Mouse (Mus musculus) lung, postnatal 14 days (tissue): ENCODE data around the gene Ldb1.

ENCODE experiments used
- DNase-seq: peaks from one replicate; pipeline ENCODE4 v3.0.0; 2021

The Ldb1 gene

DNA sequence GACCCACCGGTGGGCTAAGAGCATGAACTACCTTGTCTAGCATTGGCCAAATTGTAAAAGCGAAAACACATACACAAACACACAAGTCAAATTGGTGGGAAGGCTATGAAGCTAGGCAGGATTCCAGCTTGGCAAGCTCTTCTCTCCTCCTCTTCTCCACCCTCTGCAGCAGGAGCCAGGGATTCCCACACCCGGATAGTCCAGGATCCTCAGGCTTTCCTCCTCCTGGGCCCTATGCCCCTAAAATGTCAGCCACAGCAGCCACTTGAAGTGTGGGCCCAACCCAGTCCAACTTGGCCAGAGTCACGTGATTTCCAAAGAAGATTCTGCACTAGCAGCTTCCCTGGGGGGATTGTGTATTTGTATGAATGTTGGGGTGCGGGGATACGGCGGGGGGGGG, 1.6 kb downstream of the Ldb1 start:
- DNase-seq = peak; percentile 51

DNA sequence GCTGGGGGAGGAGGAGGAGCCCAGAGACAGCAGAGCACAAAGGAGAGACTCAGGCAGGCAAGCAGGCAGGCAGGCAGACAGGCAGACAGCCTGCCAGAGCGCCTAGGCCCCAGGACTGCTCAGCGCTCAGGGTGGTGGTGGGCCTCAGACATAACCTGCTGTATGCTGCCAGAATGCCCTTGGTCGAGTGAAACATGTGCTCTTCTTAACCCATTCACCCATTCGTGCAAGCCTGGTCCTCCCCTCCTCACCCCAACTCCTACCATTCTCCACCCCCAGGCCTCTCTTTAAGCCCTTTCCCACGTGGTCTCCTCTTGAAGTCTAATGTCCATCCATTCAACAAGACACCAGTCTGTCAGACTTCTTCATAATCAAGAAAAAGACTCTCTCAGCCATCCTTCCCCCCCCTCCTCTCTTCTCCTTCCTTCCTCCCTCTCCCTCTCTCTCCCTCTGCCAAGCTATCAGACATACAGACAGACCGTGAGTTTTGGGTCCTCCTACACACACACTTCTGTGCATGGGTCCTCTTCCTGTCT, 2.5 kb downstream of the Ldb1 start:
- no peak for DNase-seq

DNA sequence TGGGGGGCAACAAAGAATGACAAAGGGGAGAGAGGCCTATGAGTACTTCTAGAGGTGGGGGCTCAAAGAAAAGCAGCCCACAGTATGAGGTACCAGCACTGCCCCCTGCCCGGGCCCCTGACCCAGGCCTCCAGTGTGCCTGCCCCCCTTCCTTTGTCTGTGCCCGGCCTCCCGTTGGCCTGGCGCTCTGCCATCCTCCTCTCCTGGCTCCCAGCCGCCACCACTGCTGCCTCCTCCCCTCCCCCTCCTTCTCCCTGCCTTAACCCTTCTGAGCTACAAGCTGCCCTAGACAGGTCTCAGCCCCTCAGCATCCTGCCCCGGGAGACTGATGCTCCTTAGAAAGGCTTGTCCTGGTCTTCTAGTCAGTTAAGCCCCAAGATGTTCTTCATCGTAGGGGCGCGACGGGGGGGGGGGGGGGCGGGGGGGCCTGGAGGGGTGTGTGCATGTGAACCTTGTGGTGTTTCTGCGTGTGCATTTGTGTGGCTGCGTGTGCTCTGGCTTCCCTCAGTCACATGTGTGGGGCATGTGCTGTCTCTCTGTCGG, 3.0 kb downstream of the Ldb1 start:
- DNase-seq = peak; percentile 94

DNA sequence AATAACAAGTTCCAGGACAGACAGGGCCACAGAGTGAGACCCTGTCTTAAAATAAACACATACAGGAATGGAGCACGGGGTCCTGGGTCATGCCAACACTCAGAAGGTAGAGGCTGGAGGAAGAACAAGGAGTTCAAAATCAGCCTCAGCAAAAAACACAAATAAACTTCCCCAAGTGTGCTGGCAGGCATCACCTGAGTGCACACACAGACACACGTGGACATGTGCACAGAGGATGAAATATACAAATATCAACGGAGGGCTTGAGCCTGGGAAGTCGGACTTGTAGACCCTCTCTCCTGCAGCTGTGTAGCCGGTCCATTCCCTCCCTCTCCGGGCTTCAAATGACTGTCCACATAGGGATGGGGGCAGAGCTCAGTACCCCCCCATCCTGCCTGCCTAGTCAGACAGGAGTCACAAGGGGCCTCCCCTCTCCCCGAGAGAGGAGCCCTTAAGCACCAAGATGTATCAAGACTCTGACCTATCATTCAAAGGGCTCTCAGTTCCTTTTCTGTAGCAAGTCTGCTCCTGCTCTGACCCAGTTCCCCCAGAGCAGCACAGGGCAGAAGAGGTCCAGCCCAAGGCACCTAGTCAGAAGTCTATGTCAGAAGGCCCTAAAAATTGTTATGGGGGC, 3.6 kb downstream of the Ldb1 start:
- no peak for DNase-seq

DNA sequence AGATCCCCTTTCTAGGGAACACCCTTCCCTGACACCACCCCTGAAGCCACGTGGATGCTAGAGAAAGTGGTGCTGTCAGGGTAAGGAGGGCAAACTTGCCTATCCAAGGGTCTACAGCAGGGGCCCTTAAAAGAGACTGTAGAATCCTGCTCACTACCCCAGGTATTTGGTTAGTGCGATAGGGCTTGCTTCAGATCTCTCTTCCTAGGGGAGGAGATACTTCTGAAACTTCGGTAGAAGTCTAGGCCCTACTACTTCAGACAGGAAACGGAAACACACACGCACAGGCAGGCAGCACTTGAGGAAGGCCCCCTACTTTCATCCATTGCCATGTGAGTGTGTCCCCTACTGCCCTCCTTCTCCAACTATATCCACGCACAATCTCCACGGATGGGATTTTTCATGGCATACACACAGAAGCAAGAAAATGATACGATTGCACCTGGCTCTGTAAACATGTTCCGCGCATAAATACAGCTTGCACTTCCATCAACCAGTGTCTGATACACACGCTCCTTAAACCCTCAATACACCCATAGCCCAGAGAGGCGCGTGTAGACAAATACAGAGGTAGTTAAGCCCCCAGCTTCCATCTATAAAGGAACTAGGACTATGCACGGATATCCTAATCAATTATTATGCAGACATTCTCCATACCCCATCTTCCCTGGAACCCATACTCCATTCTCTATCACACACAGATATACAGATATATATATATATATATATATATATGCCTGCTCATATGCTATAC, 4.7 kb downstream of the Ldb1 start:
- no peak for DNase-seq

DNA sequence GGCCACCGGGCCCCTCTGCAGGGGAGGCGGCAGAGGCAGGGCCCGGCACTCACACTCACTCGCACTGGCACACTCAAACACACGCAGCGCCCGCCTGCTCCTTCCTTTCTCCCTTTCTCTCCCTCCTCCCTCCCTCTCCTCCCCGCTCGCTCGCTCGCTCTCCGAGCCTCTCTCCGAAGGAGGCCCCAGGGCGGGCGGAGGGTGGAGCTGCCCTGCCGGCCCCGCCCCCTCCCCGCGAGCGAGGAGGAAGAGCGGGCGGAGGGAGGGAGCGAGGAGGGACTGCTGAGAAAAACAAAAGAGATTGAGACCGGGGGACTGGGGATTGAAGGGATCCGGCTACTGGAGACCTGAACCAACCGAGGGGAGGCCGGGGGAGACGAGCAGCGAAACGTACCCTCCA, 5.5 kb downstream of the Ldb1 start:
- DNase-seq = peak; percentile 90

DNA sequence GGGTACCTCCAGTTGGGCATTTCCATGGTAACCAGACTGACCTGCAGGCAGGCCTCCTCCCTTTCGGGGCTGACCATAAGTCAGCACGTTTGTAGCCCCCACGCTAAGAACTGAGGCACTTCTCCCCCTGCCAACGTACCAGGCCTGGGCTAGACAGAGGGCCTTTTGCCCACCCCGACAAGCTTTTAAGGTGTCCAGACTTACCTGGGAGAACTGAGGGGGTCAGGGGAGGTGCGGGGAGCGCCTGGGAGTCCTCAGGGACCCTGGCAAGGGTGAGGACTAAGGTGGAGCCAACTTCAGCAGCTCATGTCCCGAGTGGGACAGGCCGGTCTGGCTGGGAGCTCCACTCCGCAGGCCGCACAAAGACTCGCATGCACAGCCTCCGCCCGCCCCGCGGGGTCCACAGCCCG, 6.2 kb downstream of the Ldb1 start:
- DNase-seq = no peak

DNA sequence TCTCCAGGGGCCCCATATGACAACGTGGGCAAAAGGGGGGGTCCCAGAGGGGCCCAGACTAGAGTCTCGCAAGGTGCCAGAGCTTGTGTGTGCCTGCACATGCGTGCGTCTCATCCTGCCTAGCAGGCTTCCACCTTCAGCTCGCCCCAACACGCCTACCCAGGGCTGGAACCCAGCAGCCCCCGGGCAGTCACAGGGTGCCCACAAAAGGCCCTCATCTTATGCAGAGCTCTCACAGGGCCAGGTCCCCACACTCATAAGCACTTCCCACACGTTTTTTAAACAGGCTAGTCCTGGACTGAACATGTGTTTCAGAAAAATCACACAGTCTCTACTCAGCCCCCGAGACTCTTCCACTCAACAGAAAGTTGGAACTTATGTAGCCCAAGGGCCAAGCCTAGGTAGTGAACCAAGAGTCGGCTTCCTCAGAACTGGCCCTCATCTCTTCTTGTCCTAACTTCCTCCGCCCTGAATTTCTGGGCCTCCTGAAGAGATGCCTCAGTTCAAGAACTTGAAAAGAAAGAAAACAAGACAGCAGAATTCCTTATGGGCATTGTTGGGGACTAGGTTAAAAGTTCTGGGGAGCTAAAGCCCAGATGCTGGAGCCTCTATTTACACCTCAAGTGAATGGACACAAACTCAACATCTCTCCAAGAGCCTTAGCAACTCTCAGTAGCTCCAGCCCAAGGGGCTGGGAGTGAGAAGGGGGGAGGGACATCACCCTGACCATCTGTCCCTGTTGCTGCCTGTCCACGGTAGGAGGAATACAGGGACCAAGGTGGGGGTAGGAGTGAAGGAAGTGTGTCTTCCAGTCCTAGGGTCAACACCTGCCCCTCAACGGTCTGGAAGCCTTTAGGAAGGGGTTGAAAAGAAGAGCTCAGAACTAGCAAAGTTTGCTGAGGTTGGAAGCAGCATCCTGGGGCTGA, 6.8 kb downstream of the Ldb1 start:
- DNase-seq = no peak

DNA sequence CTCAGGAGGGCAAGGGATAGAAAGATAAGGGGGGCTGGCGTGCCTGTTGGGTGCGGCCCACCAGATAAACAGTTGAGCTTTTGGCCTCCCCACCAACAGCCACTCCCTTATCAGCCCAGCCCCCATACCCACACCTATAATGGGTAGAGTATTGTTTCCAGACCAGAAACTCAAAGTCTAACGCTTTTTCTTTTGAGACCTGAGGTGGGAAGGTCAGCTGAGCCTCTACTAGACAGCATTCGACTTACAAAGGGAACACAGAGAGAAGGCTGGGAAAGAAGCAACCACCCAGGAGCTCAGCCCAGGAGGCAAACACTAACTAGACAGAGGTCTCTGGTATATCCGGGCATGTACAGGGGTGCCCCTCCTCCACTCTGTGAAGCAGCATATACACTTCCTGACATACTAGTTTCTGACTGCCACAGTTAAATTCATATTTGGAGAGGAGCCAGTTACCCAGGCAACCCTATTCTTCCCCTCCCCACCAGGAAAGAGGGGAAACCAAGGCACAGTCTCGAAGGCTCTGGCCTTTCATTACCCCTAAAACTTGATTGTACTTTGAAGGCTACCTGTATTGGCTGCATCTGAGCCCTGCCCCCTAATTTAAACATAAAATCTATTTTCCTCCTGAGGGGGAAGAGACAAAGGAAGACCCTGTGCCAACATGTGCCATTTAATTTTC, 7.6 kb downstream of the Ldb1 start:
- DNase-seq = no peak

DNA sequence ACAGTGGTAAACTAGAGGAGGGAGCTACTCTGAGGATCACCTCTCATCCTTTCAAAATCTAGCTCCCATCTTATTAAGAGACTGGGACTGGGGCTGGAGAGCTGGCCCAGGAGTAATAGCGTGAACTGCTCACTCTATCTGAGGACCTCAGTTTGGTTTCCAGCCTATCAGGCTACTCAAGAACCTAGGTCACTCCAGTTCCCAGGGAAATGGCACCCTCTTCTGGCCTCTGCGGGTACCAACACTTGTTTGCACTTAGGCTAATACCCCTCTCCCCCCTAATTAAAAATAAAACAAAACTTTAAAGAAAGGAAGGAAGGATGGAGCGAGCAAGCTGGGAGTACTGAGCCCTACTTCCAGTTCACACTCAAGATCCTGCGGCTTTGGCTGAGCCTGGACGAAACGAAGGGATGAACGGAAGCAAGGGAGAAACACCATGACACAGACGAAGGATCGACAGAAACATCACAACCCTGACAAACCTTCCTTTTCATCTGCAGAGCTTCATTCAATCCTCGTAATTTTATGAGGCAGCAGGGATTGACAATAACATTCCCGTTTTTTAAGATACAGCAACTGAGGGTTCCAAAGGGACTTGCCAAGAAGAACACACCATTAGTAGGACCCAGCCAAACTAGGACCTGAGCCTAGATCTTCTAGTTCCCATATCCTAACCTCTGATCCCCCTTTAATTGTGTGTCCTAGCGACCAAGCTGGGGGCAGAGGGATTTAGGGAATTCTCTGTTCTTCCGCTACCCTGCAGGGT, 8.4 kb downstream of the Ldb1 start:
- DNase-seq = no peak

DNA sequence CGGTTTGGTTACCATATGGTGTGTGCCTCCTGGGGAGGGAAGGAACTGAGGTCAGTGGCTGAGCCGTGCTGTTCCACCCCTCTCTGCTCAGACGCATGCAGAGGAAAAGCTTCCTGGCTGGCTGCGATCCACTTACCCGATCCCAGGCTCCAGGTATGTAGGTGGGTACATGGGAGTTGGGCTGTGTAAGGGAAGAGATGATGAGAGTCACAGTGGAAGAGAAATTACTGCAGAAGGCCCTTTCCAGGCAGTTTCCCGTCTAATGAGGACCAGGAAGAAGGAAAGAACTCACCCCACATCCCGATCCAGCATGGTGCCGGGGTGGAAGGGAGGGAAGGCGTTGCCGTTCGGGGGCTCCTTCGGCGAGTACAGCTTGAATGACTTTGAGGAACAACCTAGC, 9.0 kb downstream of the Ldb1 start:
- no peak for DNase-seq

DNA sequence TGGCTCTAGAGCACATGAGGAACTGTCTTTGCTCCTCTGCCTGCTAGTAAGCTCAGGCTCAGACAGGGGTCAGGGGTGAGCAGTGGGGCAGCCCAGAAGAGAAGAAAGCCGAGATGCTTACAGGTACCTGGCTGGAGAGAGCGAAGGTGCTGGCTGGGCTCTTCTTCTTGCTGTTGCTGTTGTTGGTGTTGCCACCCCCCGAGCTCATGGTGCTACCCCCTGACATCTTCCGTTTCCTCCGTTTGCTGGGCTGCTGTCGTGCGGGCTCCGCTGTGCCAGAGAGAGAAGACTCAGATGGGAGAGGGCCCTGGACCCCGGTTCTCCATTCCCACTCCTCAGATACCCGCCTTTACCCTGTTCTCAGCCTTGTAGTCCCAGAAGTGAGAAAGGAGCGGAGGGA, 11.1 kb downstream of the Ldb1 start:
- DNase-seq = no peak

DNA sequence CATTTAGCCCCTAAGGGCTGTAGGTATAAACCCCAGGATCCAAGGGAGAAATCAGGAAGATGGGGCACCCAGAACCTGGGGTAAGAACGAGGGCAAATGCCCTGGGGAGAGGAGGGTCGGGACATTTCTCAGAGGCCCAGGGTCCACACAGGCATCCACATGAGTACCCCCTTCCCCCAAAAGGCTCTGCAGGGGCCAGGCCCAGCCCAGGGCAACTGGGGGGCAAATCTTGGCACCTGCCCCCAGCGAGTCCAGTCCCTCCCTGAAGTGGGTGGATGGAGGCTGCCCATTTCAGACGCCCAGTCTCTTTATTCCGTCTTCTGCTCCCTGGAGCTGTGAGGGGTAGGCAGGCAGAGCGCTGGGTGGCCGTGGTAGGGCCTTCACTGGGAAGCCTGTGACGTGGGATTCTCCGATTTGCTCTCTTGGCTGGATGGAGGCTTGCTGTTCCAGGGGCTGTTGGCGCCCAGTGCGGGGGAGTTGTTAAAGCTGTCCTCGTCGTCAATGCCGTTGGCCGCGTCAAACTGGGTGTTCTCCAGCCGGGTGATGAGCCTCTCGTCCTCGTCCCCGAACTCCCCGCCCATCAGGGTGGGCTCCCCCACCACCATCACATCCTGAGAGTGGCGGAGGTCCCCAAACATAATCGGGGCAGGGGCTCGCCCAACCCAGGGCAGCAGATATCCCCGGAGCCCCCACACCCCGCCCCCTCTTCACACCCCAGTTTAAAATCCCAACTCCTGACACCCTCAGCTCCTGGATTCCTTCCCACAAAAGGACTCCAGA, 12.1 kb downstream of the Ldb1 start:
- no peak for DNase-seq

DNA sequence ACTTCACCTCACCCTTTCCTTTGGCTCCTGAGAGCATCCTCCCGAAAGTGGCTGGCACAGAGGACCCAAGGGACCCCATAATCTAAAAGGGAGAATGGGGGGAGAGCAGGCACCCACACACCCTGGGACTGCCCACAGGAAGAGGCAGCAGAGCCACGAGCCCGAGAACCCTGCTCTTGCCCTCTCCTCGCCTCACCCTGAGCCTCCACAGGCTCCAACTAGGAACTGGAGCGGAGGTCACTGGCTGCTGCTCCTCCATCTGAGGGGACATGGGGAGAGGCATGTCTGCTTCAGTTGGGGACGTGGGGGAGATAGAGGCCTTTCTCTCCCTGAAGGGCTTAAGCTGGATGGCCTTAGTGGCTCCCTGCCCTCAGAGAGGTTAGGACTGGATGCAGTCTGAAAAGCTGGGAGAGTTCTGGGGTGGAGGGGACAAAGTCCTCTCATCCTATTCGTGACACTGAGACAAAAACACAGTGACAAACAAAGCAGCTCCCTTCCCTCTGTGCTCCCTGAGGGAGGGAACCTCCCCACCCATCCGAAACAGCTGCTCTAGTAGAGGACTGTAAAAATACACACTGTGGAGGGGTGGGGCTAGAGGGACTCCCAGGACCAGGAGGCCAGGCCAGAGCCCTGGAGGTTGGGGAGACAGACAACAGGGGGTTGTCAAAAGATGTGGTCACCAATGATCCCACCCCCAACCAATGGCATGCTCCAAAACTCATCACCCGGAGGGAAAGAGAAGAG, 13.2 kb downstream of the Ldb1 start:
- no peak for DNase-seq

DNA sequence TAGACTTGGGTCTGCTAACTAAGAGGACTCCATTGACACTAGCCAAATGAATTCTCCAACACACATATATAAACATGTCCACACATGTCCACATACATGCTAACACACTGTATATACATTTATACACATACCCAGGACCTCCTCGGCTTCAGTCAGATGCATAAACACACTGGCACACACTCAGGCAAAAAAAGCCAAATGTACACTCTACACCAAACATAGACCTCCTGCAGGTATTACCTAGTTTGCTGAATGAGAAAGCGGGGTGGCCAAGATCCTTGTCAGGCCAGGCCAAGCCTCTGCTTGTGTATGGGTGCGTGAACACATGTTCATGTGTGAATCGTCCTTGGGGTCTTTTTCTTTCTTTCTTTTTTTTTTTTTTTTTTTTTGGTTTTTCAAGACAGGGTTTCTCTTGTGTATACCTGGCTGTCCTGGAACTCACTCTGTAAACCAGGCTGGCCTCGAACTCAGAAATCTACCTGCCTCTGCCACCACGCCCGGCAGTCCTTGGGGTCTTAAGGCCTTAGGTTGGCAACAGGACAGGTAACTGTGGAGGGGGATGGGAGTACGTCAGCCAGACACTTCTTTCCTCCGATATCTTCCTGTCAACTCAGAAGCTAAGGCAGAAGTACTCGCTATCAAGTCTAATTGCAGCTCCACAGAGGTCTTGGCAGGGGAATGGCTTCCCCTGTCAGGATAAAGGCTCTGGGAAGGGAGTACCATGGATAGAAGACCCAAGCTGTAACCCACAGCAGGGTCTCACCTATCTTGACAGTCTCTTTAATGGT, 14.6 kb downstream of the Ldb1 start:
- no peak for DNase-seq

DNA sequence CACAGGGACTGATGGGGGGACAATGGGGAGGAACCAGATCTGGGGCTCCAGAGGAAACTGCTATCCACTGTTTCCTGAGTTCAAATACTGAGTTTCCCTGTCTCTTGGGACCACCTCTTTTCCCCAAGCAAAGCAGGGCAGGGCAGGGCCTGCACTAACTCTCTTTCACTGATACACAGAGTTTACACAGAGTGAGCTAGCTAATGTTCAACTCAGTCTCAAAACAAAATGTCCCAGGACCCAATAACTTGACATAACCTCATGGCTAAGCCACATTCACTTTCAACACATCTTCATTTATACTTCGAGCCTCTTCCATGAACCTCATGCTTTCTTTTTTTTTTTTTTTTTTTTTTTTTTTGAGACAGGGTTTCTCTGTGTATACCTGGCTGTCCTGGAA, 15.4 kb downstream of the Ldb1 start:
- DNase-seq = no peak

DNA sequence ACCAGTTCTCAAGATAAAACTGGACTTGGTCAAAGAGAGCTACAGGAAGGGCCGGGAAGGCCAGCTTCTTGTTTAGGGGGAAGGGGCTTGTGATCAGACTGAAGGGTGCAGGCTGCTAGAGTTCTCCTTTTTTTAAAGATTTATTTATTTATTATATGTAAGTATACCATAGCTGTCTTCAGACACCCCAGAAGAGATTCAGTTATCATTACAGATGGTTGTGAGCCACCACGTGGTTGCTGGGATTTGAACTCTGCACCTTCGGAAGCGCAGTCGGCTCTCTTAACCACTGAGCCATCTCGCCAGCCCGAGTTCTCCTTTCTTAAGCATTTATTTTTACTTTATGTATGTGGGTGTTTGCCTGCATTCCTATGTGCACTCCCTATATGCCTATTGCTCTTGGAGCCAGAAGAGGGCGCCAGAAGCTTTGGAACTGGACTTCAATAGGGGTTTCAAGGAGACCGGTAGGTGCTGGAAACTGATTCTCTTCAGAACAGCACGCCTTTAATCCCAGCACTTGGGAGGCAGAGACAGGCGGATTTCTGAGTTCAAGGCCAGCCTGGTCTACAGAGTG, 16.2 kb downstream of the Ldb1 start:
- DNase-seq = no peak

DNA sequence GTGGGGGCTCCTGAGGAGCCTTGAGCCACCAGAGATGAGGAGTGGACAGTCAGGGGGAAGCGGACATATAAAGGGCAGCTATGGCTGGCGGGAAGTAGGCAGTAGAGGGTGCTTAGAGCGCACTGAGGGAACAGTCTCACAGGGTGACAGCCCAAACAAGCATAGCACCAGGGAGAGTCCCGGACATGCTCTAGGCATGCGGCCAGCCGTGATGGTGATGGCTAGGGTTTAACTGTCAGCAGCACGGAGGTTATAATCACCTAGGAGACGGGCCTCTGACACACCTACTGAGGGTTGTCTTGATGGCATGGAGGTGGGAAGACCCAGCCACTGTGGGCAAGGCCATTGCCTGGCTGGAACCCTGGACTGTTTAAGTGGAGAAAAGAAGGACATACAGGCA, 18.4 kb downstream of the Ldb1 start:
- DNase-seq = no peak

DNA sequence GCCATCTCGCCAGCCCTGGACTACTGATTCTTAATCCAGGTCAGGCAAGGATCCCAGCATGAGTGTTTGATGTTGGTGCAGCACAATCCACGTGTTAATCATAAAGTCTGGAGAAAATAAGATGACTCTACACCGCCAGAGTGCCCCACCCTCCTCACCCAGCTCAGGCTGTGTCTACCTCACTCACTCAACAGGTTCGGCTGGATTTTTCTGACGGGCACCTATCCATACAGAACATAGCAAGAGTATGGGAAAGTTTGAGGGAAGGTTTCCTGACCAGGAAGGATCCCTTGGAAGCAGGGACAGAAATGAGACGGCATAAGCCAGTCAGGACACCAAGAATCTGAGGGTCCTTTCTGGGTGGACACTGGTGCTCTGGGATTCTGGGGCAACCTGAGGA, 20.1 kb downstream of the Ldb1 start:
- no peak for DNase-seq
